Comparison of ENCODE assay signal across 8 mouse cellular contexts in the genomic region with DNA sequence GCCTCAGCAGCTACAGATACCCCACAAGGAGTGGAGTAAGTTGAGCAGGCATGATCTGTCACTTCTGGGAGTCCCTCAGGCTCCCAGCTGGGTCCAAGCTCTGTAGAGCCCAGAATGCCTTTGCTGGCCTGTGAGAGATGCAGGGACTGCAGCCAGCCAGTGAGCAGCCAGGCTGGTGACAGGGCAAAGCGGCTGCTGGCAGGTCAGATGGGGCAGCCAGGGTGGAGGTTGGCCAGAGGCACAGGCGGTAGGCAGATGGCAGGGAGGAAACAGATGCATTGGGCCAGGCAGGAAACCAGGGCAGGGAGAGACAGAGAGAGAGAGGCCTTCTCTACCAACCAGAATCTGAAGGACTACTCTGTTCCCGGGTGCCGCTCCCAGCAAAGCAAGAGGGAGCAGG. TPM values are rescaled to one million over a fixed set of nuclear protein-coding genes. Genes with fewer than 3 reads are reported as not detected.
A peak's percentile ranks its signal among the peaks of the same experiment; 100 is the strongest.
DNase-seq lines count a peak whose midpoint lies in the region; ATAC-seq lines count a peak whose summit lies in the region.

No protein-coding gene starts in this region.

- ATAC-seq in kidney, embryonic 16.5 days (ENCODE audit: low FRiP score, low TSS enrichment) = 0 out of 2 replicates have a peak, but pooled peaks have one; percentile 12
- no peak for ATAC-seq in heart, embryonic 13.5 days (ENCODE audit: extremely low read depth, insufficient number of reproducible peaks, low FRiP score, low TSS enrichment)
- ATAC-seq in megakaryocyte progenitor cell, adult 5-6 weeks (replicated peaks; ENCODE audit: poor library complexity) = peak; percentile 61

- H3K27me3 ChIP-seq in kidney, embryonic 16.5 days (ENCODE audit: insufficient read depth, low read length) = no peaks in the 10 kb centered on the region
- no peaks in the 10 kb centered on the region for H3K27me3 ChIP-seq in heart, embryonic 13.5 days (replicated peaks)

- H3K9ac ChIP-seq in kidney, embryonic 16.5 days (replicated peaks; ENCODE audit: low read length) = peak overlapping the region; percentile 29; the same call in 1 of the 2 replicates
- H3K9ac ChIP-seq in heart, embryonic 13.5 days = peak overlapping the region; percentile 42

- DNase-seq in kidney, postnatal 36 days = no peak
- DNase-seq in MN1 (ENCODE audit: low spot score) = peak; percentile 68
- peak; percentile 74 to 81 for DNase-seq in cerebellum, postnatal 14 days
- no peak for DNase-seq in embryo, embryonic 10.5 days (ENCODE audit: low spot score)
- DNase-seq in right cerebral cortex, postnatal 4 days = no peak

- no peak overlapping the region for H3K4me2 ChIP-seq in kidney, embryonic 16.5 days (replicated peaks; ENCODE audit: low read depth, low read length)
- no peak overlapping the region for H3K4me2 ChIP-seq in heart, embryonic 13.5 days

- peaks cover 42% of the 10 kb centered on the region for H3K4me1 ChIP-seq in kidney, embryonic 16.5 days (ENCODE audit: insufficient read depth, low read length)
- H3K4me1 ChIP-seq in heart, embryonic 13.5 days = peaks cover 36% of the 10 kb centered on the region

- H3K36me3 ChIP-seq in kidney, embryonic 16.5 days (ENCODE audit: insufficient read depth, low read length) = peaks cover 11% of the 10 kb centered on the region
- peaks cover 32% of the 10 kb centered on the region for H3K36me3 ChIP-seq in heart, embryonic 13.5 days

- peak overlapping the region; percentile 73 for H3K27ac ChIP-seq in kidney, embryonic 16.5 days (ENCODE audit: low read length)
- H3K27ac ChIP-seq in heart, embryonic 13.5 days (replicated peaks) = peak overlapping the region; percentile 39; the same call in 1 of the 2 replicates

- H3K9me3 ChIP-seq in kidney, embryonic 16.5 days (ENCODE audit: low read length) = peaks cover 6% of the 10 kb centered on the region; the same call in 1 of the 2 replicates
- H3K9me3 ChIP-seq in heart, embryonic 13.5 days = no peaks in the 10 kb centered on the region

- no peak overlapping the region for H3K4me3 ChIP-seq in kidney, embryonic 16.5 days (ENCODE audit: low read length)
- H3K4me3 ChIP-seq in heart, embryonic 13.5 days = no peak overlapping the region

- WGBS in kidney, embryonic 16.5 days = 54% methylated on average over 4 of the region's 4 CpGs
- 51% methylated on average over 4 of the region's 4 CpGs for WGBS in heart, embryonic 13.5 days

RNA-seq across cellular contexts. Expression of a gene that starts 6.4 kb away (rescaled TPM):
- polyA plus RNA-seq in kidney, embryonic 16.5 days (2015; fragmentation: Nextera tagmentation; extraction: Ambion mirVana) = 111 and 117 TPM in 2 replicates
- 107 and 118 TPM in 2 replicates for polyA plus RNA-seq in heart, embryonic 13.5 days (2015; fragmentation: Nextera tagmentation; extraction: Ambion mirVana)
- 499 and 542 TPM in 2 replicates for total RNA-seq in megakaryocyte progenitor cell, adult 5-6 weeks (2015)
- 712 and 803 TPM in 2 replicates for total RNA-seq in megakaryocyte progenitor cell, adult 5-6 weeks (2017)

RNA-seq across cellular contexts. Expression of a gene that starts 44.4 kb away (rescaled TPM):
- 67.0 and 73.5 TPM in 2 replicates for polyA plus RNA-seq in kidney, embryonic 16.5 days (2015; fragmentation: Nextera tagmentation; extraction: Ambion mirVana)
- polyA plus RNA-seq in heart, embryonic 13.5 days (2015; fragmentation: Nextera tagmentation; extraction: Ambion mirVana) = 34.6 and 37.5 TPM in 2 replicates
- 29.1 and 31.1 TPM in 2 replicates for total RNA-seq in megakaryocyte progenitor cell, adult 5-6 weeks (2015)
- 43.1 and 46.2 TPM in 2 replicates for total RNA-seq in megakaryocyte progenitor cell, adult 5-6 weeks (2017)

Comparison
In these comparisons a context has a peak if more than half of its experiments do, and no peak if none do; other contexts are left out.
1. DNase-seq: peak in MN1 (single experiment) and cerebellum, postnatal 14 days (2 of 2); none in kidney, postnatal 36 days (0 of 2), embryo, embryonic 10.5 days (single experiment) and right cerebral cortex, postnatal 4 days (single experiment).